Mouse (Mus musculus) thymus, adult 2 months (tissue): ENCODE data around the gene Ggta1. TPM values are rescaled to one million over a fixed set of nuclear protein-coding genes. Genes with fewer than 3 reads are reported as not detected.

Experiments used
- DNase-seq: peaks from one replicate; pipeline ENCODE4 v3.0.0; 2021
- H3K27ac ChIP-seq: fragments of 200-500 bp; 2 replicates; pipeline ENCODE4 v1.5.1; 2012; ENCODE audit warnings: low read length, control low read depth; ENCODE audit not compliant: control insufficient read depth, insufficient read depth
- H3K27me3 ChIP-seq: fragments of 200-500 bp; 2 replicates; pipeline ENCODE4 v1.6.1; 2012; ENCODE audit warnings: mild to moderate bottlenecking, low read length, moderate library complexity, mixed read lengths; ENCODE audit not compliant: control insufficient read depth, insufficient read depth
- H3K36me3 ChIP-seq: fragments of 200-500 bp; 2 replicates; pipeline ENCODE4 v1.6.1; 2012; ENCODE audit warnings: mild to moderate bottlenecking, low read length, moderate library complexity; ENCODE audit not compliant: control insufficient read depth, insufficient read depth
- H3K4me1 ChIP-seq: fragments of 200-500 bp; replicated peaks from 2 replicates; pipeline ENCODE4 v1.6.1; 2012; ENCODE audit warnings: low read length; ENCODE audit not compliant: control insufficient read depth, insufficient read depth
- H3K4me3 ChIP-seq: fragments of 200-500 bp; 2 replicates; pipeline ENCODE4 v1.5.1; 2012; ENCODE audit warnings: mild to moderate bottlenecking, low read length, control low read depth, moderate library complexity; ENCODE audit not compliant: control insufficient read depth, insufficient read depth
- CTCF ChIP-seq: fragments of 200-500 bp; IDR thresholded peaks from 2 replicates; pipeline ENCODE4 v1.5.1; 2012; ENCODE audit warnings: mild to moderate bottlenecking, control low read depth, low read length, moderate library complexity, borderline replicate concordance; ENCODE audit not compliant: control insufficient read depth, poor library complexity, insufficient read depth; ENCODE audit errors: extremely low read depth
- POLR2A ChIP-seq: fragments of 200-500 bp; IDR thresholded peaks from 2 replicates; pipeline ENCODE4 v1.6.1; 2012; ENCODE audit warnings: mild to moderate bottlenecking, low read length, control low read depth, moderate library complexity; ENCODE audit not compliant: control insufficient read depth, poor library complexity, insufficient read depth; ENCODE audit errors: extremely low read depth
- WGBS: fragments of 180-500 bp; shearing (Covaris S2); methylation state at CpG from one replicate; pipeline ENCODE4 v1.1.7; 2018; 5-methylcytosine and 5-hydroxymethylcytosine counted together
- polyA plus RNA-seq: library from polyadenylated mRNA; depleted of rRNA; stranded (reverse); fragments of >200 nt; gene quantifications from 2 replicates; pipeline ENCODE4 v1.2.3, GENCODE M21; 2012

Ggta1 gene
- polyA plus RNA-seq, 1 experiment: 22.4 TPM

DNA sequence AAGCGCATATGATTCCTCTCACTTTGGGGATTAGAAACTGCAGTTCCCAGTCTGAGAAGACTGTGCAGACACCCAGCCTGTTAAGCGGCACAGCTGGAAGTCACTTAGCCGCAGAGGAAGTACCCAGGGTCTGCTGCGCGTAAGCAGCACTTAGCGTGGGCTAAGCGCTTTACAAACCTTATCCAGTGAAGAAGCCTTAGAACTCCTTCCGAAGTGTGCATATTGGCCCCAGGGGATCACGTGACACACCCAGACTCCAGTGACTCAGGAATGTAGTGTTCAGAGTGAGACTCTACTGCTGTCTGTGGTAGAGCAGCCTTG, 44.1 kb upstream of the Ggta1 start:
- Histone ChIP-seq H3K4me3 (no peak overlapping the region), H3K4me1 (peaks cover 68% of the 10 kb centered on the region), H3K36me3 (no peaks in the 10 kb centered on the region), H3K27ac (peak overlapping the region; percentile 92), H3K27me3 (no peaks in the 10 kb centered on the region)
- WGBS: 5% methylated on average over 9 of the region's 9 CpGs
- DNase-seq: peak; percentile 71
- TF ChIP-seq POLR2A (no peak), CTCF (no peak)

DNA sequence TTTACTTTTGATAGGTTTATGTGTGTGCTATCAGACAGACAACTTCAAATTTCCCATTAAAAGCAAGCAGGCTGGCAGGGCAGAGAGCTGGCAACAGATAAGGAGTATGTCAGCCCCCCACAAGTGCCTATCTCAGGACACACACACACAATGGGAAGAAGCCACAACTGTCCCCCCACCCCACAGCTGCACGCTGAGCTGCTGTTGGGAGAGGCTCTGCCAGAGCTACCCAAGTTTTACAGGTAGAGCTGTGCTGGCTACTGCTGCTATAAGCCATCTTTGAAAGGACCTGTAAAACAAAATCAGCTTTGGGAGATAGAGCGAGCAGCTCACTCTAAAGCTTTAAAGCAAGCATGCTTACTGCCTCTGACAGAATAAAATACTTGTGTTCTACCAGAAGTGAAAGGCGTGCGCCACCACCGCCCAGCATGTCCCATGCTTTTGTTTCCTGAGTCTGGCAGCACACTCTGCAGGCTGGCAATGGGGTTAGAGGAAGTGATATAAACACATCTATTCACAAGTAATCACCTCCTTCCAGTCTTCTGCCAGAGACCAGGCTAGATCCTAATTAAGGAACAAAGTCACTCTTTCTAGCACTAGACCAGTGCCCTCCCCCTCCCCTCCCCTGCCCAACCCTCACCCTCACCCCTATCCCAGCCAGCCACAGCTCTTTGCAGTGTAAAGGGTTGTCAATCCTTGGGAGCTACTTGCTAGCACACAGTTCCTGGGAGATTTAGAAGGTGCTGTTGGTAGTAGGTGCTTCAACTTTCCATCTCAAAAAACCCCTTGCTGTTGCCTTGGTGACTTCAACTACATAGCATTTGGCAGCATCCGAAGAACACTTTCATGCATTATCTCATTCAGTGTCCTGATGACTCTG, 43.5 kb upstream of the Ggta1 start:
- Histone ChIP-seq H3K4me3 (no peak overlapping the region), H3K4me1 (peaks cover 74% of the 10 kb centered on the region), H3K36me3 (no peaks in the 10 kb centered on the region), H3K27me3 (no peaks in the 10 kb centered on the region), H3K27ac (peak overlapping the region; percentile 92)
- DNase-seq: peak; percentile 66
- 5% methylated on average over 6 of the region's 6 CpGs for WGBS
- TF ChIP-seq CTCF: no peak
- TF ChIP-seq POLR2A: no peak

DNA sequence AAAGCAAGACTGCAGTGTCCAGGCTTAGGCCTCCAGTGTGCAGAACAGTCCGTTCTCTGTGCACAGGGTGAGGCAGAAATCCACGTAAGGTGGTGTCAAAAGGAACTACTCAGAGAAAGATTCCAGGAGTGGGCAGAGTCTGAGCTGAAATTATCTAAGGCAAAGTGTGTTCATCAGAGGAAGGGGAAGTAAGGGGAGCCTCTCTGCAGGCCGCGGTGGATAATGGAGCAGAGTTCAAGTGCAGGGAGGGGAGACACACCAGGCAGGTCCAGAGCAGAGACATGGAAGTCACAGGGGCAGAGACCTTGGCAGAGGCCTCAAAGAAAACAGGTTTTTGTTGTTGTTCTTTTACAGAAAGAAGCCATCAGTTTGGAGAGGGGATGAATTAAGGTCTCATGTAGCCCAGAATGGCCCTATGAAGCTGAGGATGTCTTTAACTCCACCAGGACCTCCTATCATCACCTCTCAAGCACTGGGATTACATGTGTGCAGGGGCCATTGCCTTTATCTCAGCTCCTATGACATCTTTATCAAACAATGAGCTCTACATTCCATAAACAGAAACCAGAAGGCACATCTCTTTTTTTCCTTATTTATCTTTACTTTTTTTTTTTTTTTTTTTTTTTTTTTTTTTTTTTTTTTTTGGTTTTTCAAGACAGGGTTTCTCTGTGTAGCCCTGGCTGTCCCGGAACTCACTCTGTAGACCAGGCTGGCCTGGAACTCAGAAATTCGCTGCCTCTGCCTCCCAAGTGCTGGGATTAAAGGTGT, 42.7 kb upstream of the Ggta1 start:
- no peaks in the 10 kb centered on the region for H3K36me3 ChIP-seq
- DNase-seq: no peak
- 54% methylated on average over 6 of the region's 6 CpGs for WGBS
- H3K4me1 ChIP-seq: peaks cover 71% of the 10 kb centered on the region
- H3K27me3 ChIP-seq: no peaks in the 10 kb centered on the region
- no peak for TF ChIP-seq POLR2A
- no peak overlapping the region for H3K4me3 ChIP-seq
- H3K27ac ChIP-seq: peak overlapping the region; percentile 92

DNA sequence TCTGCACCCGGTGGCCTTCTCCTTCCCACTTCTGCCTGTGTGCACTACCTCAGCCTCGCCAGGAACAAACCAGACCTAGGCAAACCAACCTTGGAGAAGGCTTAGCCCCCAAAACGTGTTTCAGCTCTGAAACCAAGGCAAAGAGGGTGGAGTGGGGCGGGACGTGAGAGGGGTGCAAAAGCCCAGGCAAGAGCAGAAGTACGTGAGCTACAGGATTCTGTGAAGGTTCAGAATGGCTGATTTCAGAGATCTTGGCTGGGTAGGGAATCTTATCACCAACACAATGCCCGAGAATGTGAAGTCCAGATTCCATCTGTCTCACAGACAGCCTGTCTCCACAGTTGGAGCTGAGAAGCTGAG, 41.4 kb upstream of the Ggta1 start:
- no peaks in the 10 kb centered on the region for H3K27me3 ChIP-seq
- no peak for DNase-seq
- WGBS: 17% methylated on average over 7 of the region's 7 CpGs
- H3K36me3 ChIP-seq: no peaks in the 10 kb centered on the region
- H3K4me3 ChIP-seq: no peak overlapping the region
- TF ChIP-seq POLR2A (no peak), CTCF (no peak)
- H3K4me1 ChIP-seq: peaks cover 69% of the 10 kb centered on the region
- peak overlapping the region; percentile 98 for H3K27ac ChIP-seq

DNA sequence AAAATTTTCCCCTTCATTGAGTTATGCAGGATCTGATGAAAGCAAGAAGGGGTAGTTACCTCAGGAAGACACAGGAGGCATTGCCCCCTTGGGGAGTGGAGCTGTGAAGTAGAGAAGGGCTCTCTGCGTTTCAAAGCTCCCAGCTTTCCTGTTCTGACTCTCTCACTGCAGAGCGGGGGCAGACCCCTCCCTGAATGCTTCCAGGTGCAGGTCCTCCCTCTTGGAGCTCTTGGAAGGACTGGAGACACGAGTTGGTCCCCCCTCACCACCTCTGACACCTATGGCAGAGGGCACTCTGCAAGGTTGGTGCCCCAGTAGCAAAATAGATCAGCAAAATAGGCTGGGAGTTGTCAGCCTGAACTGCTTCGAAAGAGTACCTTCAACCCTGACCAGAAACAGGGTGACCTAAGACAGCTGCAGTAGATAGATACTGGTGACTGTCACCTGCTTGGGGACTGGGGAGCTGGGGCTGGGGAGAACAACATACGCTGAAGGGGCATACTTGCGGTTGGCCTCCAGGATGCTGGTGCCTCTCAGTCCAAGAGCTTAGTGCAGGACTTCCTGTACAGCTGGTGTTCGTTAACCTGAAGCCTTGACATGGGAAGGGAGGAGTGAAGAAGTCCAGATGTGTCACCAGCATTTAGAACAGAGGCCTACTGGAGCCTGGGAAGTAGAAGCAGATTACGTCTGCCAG, 40.8 kb upstream of the Ggta1 start:
- no peak for TF ChIP-seq CTCF
- TF ChIP-seq POLR2A: no peak
- DNase-seq: peak; percentile 66
- H3K4me3 ChIP-seq: no peak overlapping the region
- H3K27me3 ChIP-seq: no peaks in the 10 kb centered on the region
- peak overlapping the region; percentile 98 for H3K27ac ChIP-seq
- 10% methylated on average over 8 of the region's 8 CpGs for WGBS
- no peaks in the 10 kb centered on the region for H3K36me3 ChIP-seq
- peaks cover 69% of the 10 kb centered on the region for H3K4me1 ChIP-seq

DNA sequence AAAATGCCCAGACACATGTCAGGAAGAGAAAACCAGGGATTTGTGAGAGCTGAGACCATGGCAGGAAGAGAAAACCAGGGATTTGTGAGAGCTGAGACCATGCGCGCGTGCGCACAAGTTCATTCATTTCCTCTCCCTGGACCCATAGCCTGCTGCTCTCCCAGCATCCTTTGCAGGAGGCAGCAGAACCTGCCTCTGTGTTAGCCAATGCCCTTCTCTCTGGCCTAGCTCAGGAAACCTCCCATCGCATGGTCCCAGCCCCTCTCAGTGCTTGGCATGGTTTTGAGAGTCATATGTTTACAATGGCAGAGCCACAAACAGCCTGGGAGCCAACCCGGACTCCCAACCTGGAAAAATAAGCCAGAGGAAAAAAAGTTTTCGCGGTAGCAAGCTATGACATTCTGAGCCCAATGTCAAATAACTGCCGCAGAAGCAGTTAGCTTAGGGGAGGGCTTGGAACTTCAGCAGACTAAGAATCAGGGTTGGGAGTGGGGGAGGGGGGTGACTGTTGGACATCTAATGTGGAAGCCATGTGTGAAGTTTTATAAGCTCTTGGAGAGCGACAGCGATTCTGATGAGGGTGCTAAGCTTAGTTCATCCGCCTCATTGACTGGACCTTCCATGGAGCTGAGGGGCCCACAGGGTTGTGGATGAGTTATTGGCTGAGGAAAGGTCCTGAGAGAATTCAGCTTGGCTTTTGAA, 40.1 kb upstream of the Ggta1 start:
- WGBS: 47% methylated on average over 12 of the region's 12 CpGs
- H3K4me3 ChIP-seq: no peak overlapping the region
- no peak for DNase-seq
- peaks cover 68% of the 10 kb centered on the region for H3K4me1 ChIP-seq
- H3K27ac ChIP-seq: peak overlapping the region; percentile 98
- TF ChIP-seq POLR2A (no peak), CTCF (no peak)
- no peaks in the 10 kb centered on the region for H3K27me3 ChIP-seq
- no peaks in the 10 kb centered on the region for H3K36me3 ChIP-seq
